14 mouse cellular contexts compared by ENCODE assay signal in genomic region chr11:68270730-68271467, GRCm38 (mm10).
A peak's percentile ranks its signal among the peaks of the same experiment; 100 is the strongest.
DNase-seq lines count a peak whose midpoint lies in the region; ATAC-seq lines count a peak whose summit lies in the region.
"Had no signal": no experiment of that assay in that cellular context is flagged by ENCODE, and none has a peak within 500 bp of the region (broad histone marks: within the 10 kb centered on the region; RNA-seq: fewer than 3 reads in every experiment).

No protein-coding gene starts in this region.

- no peak overlapping the region for H3K9ac ChIP-seq in heart, embryonic 16.5 days (ENCODE audit: low read length)
- H3K9ac ChIP-seq: limb, embryonic 12.5 days; lung, embryonic 14.5 days had no signal

- H3K4me2 ChIP-seq in heart, embryonic 16.5 days (ENCODE audit: low read depth, low read length) = no peak overlapping the region
- H3K4me2 ChIP-seq: limb, embryonic 12.5 days; lung, embryonic 14.5 days had no signal

- intact Hi-C loops in heart, postnatal 10 days (cut with DNase I) = no loop called here

- ATAC-seq in heart, embryonic 16.5 days (replicated peaks; ENCODE audit: extremely low read depth, insufficient read depth, low FRiP score) = peak; percentile 32; the same call in 1 of the 2 replicates

- H3K36me3 ChIP-seq in heart, embryonic 16.5 days (ENCODE audit: control insufficient read depth, insufficient read depth) = 0 out of 2 replicates have a peak, but pooled peaks cover 2% of the 10 kb centered on the region
- H3K36me3 ChIP-seq: limb, embryonic 12.5 days had no signal

- H3K9me3 ChIP-seq in heart, embryonic 16.5 days (replicated peaks; ENCODE audit: control insufficient read depth, low read length) = no peaks in the 10 kb centered on the region
- H3K9me3 ChIP-seq: limb, embryonic 12.5 days had no signal

- DNase-seq in heart, postnatal 10 days = no peak
- peak; percentile 7 to 10 for DNase-seq in spleen, postnatal 36 days (ENCODE audit: low spot score in 2 of 2)
- DNase-seq in spleen, adult 12 weeks (ENCODE audit: low spot score) = no peak
- peak; percentile 73 for DNase-seq in naive thymus-derived CD4-positive, alpha-beta T cell, adult 2 months (ENCODE audit: low read depth)
- no peak for DNase-seq in lung, postnatal 4 days
- no peak for DNase-seq in layer of hippocampus, adult 9-10 months (ENCODE audit: low spot score)
- no peak for DNase-seq in adrenal gland, adult (ENCODE audit: inconsistent age in 2 of 2, low spot score in 1 of 2)
- DNase-seq: cerebellum, adult 9-11 months; kidney, adult 8-10 months; lung, embryonic 14.5 days had no signal

- no peak overlapping the region for H3K4me3 ChIP-seq in heart, embryonic 16.5 days (ENCODE audit: low read length)
- H3K4me3 ChIP-seq: erythroblast, embryonic 14.5 days; limb, embryonic 12.5 days had no signal

- H3K27ac ChIP-seq in heart, embryonic 16.5 days (ENCODE audit: low read length) = peak overlapping the region; percentile 56; the same call in 1 of the 2 replicates
- H3K27ac ChIP-seq: limb, embryonic 12.5 days had no signal

- H3K27me3 ChIP-seq in heart, embryonic 16.5 days (ENCODE audit: control insufficient read depth, insufficient read depth, low read length) = no peaks in the 10 kb centered on the region
- H3K27me3 ChIP-seq: CH12.LX had no signal

- 69% methylated on average over 19 of the region's 19 CpGs for WGBS in heart, embryonic 16.5 days

- no peaks in the 10 kb centered on the region for H3K4me1 ChIP-seq in heart, embryonic 16.5 days (ENCODE audit: control insufficient read depth, insufficient read depth, low read length)

Comparison
In these comparisons a context has a peak if more than half of its experiments do, and no peak if none do; other contexts are left out.
1. DNase-seq: peak in spleen, postnatal 36 days (2 of 2) and naive thymus-derived CD4-positive, alpha-beta T cell, adult 2 months (single experiment); none in heart, postnatal 10 days (0 of 2), spleen, adult 12 weeks (single experiment), lung, postnatal 4 days (0 of 2), layer of hippocampus, adult 9-10 months (single experiment) and adrenal gland, adult (0 of 2).